Comparison of ENCODE assay signal across 8 mouse cellular contexts in the genomic region with DNA sequence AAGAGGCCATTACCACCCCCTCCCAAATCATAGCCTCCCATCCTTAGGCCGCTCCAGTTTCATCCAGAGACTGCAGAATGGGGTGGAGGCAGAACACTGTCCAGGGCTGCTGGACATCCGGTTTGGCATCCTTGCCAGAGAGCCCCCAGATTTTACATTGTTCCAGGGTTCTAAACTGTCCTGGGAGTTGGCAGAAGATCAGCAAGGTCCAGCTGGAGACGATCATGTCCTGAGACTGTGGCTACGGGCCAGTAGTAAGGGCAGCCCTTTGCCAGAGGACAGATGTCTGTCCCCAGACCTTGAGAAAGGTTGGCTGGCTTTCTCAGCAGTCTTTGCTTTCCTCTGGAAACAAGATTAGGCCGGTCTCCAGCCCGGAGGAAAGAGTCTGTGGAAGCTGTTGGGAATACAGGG. TPM values are rescaled to one million over a fixed set of nuclear protein-coding genes. Genes with fewer than 3 reads are reported as not detected.
A peak's percentile ranks its signal among the peaks of the same experiment; 100 is the strongest.
DNase-seq lines count a peak whose midpoint lies in the region; ATAC-seq lines count a peak whose summit lies in the region.

No protein-coding gene starts in this region.

- no peaks in the 10 kb centered on the region for H3K27me3 ChIP-seq in midbrain, embryonic 11.5 days (ENCODE audit: control insufficient read depth, insufficient read depth, low read length)
- H3K27me3 ChIP-seq in midbrain, embryonic 10.5 days (ENCODE audit: low read depth, poor library complexity, severe bottlenecking): no peaks in the 10 kb centered on the region
- H3K27me3 ChIP-seq in midbrain, embryonic 15.5 days (replicated peaks): no peaks in the 10 kb centered on the region

- no peak for ATAC-seq in midbrain, embryonic 11.5 days (ENCODE audit: low FRiP score)
- ATAC-seq in midbrain, embryonic 15.5 days (replicated peaks): no peak

- no peak overlapping the region for H3K27ac ChIP-seq in midbrain, embryonic 11.5 days (ENCODE audit: low read depth, low read length)
- no peak overlapping the region; the same call in 1 of the 2 replicates for H3K27ac ChIP-seq in midbrain, embryonic 10.5 days (replicated peaks)
- H3K27ac ChIP-seq in midbrain, embryonic 15.5 days: no peak overlapping the region

- H3K36me3 ChIP-seq in midbrain, embryonic 11.5 days (ENCODE audit: control insufficient read depth, insufficient read depth, low read length): no peaks in the 10 kb centered on the region
- H3K36me3 ChIP-seq in midbrain, embryonic 10.5 days: no peaks in the 10 kb centered on the region
- no peaks in the 10 kb centered on the region for H3K36me3 ChIP-seq in midbrain, embryonic 15.5 days (replicated peaks)

- no peaks in the 10 kb centered on the region for H3K9me3 ChIP-seq in midbrain, embryonic 11.5 days (ENCODE audit: control insufficient read depth, low read length)
- H3K9me3 ChIP-seq in midbrain, embryonic 10.5 days (replicated peaks): no peaks in the 10 kb centered on the region
- H3K9me3 ChIP-seq in midbrain, embryonic 15.5 days: no peaks in the 10 kb centered on the region

- H3K4me3 ChIP-seq in midbrain, embryonic 11.5 days (ENCODE audit: low read depth, low read length): no peak overlapping the region
- H3K4me3 ChIP-seq in midbrain, embryonic 10.5 days: no peak overlapping the region
- no peak overlapping the region for H3K4me3 ChIP-seq in midbrain, embryonic 15.5 days

- H3K4me1 ChIP-seq in midbrain, embryonic 11.5 days (ENCODE audit: control insufficient read depth, insufficient read depth, low read length): peaks cover 13% of the 10 kb centered on the region
- peaks cover 34% of the 10 kb centered on the region for H3K4me1 ChIP-seq in midbrain, embryonic 10.5 days
- H3K4me1 ChIP-seq in midbrain, embryonic 15.5 days: peaks cover 9% of the 10 kb centered on the region; the same call in 1 of the 2 replicates

- intact Hi-C loops in left cerebral cortex, postnatal 14 days (cut with DNase I): no loop called here

- H3K9ac ChIP-seq in midbrain, embryonic 11.5 days (ENCODE audit: low read length): no peak overlapping the region
- H3K9ac ChIP-seq in midbrain, embryonic 15.5 days: no peak overlapping the region

- WGBS in midbrain, embryonic 11.5 days: 87% methylated on average over 6 of the region's 6 CpGs
- 84% methylated on average over 6 of the region's 6 CpGs for WGBS in midbrain, embryonic 10.5 days
- WGBS in midbrain, embryonic 15.5 days: 84% methylated on average over 6 of the region's 6 CpGs

- peak; percentile 83 for DNase-seq in midbrain, embryonic 11.5 days (ENCODE audit: low spot score, missing footprints)
- DNase-seq in midbrain, embryonic 10.5 days (ENCODE audit: low spot score): no peak
- DNase-seq in heart, adult 18-20 months: peak; percentile 93 to 96
- DNase-seq in kidney, adult 11 months: peak; percentile 85
- DNase-seq in lung, postnatal 25 days (ENCODE audit: low spot score): peak; percentile 87
- DNase-seq in c-Kit-positive CD71-positive TER-119-positive erythroid progenitor cells, embryonic 14.5 days (ENCODE audit: low spot score): no peak
- DNase-seq in left cerebral cortex, postnatal 14 days (ENCODE audit: low spot score in 2 of 2): no peak

- H3K4me2 ChIP-seq in midbrain, embryonic 11.5 days: no peak overlapping the region
- no peak overlapping the region for H3K4me2 ChIP-seq in midbrain, embryonic 15.5 days

RNA-seq across cellular contexts. Expression of gene Emp1, which starts 2.6 kb away (rescaled TPM):
- polyA plus RNA-seq in midbrain, embryonic 11.5 days (2014; fragmentation: Nextera tagmentation; extraction: Ambion mirVana): 5.9 and 6.4 TPM in 2 replicates
- polyA plus RNA-seq in midbrain, embryonic 10.5 days (2016; fragmentation: Nextera tagmentation; extraction: Ambion mirVana): 8.5 and 11.3 TPM in 2 replicates
- total RNA-seq in heart, adult 18-20 months (2021): 10 to 100 TPM; 39.9 to 43.1 TPM
- 1 to 10 TPM; 3.4 to 3.6 TPM for total RNA-seq in left cerebral cortex, postnatal 14 days (2021)
- 7.3 and 7.6 TPM in 2 replicates for polyA plus RNA-seq in midbrain, embryonic 15.5 days (2015; fragmentation: Nextera tagmentation; extraction: Ambion mirVana)

RNA-seq across cellular contexts. Expression of gene Pbp2, which starts 54.7 kb away (rescaled TPM):
- polyA plus RNA-seq in midbrain, embryonic 11.5 days (2014; fragmentation: Nextera tagmentation; extraction: Ambion mirVana): not detected in 2 replicates
- not detected in 2 replicates for polyA plus RNA-seq in midbrain, embryonic 10.5 days (2016; fragmentation: Nextera tagmentation; extraction: Ambion mirVana)
- total RNA-seq in heart, adult 18-20 months (2021): not detected
- under 1 TPM; 0.34 to 0.72 TPM for total RNA-seq in left cerebral cortex, postnatal 14 days (2021)
- polyA plus RNA-seq in midbrain, embryonic 15.5 days (2015; fragmentation: Nextera tagmentation; extraction: Ambion mirVana): not detected in 2 replicates

Comparison
In these comparisons a context has a peak if more than half of its experiments do, and no peak if none do; other contexts are left out.
1. DNase-seq: peak in midbrain, embryonic 11.5 days (single experiment), heart, adult 18-20 months (2 of 2), kidney, adult 11 months (single experiment) and lung, postnatal 25 days (single experiment); none in midbrain, embryonic 10.5 days (single experiment), c-Kit-positive CD71-positive TER-119-positive erythroid progenitor cells, embryonic 14.5 days (single experiment) and left cerebral cortex, postnatal 14 days (0 of 2).